Mouse (Mus musculus) small intestine, adult 2 months (tissue): ENCODE results near the gene Tpm1.

Source experiments
- CTCF ChIP-seq: fragments of 200-500 bp; IDR thresholded peaks from 2 replicates; pipeline ENCODE4 v1.5.1; 2012; ENCODE audit warnings: low read depth, mild to moderate bottlenecking, control low read depth, inconsistent platforms, low read length, moderate library complexity, mixed read lengths; ENCODE audit not compliant: insufficient replicate concordance, insufficient read length; ENCODE audit errors: extremely low read depth
- POLR2A ChIP-seq: fragments of 200-500 bp; IDR thresholded peaks from 2 replicates; pipeline ENCODE4 v1.6.1; 2012; ENCODE audit warnings: low read depth, mild to moderate bottlenecking, control low read depth, inconsistent platforms, low read length, moderate library complexity

- TF ChIP-seq POLR2A (no peak), CTCF (no peak)
These were observed 37.7 kb downstream of the Tpm1 start for GRCm38 (mm10) chr9:67011483-67011882.
